Mouse (Mus musculus): Measurements from ENCODE around the gene Ptgr1.

GRCm38 (mm10) chr4:58944206-58944553 lies 42.7 kb downstream of the Ptgr1 start:
- no peak for TF ChIP-seq HCFC1 (IDR thresholded peaks at IDR 0.05; ENCODE audit: borderline replicate concordance, insufficient read depth, low read length)
- no peak for TF ChIP-seq MAFK (IDR thresholded peaks at IDR 0.05; ENCODE audit: insufficient read depth, low read depth, low read length)
- no peak for TF ChIP-seq ZNF384 (IDR thresholded peaks at IDR 0.05; ENCODE audit: low read depth, low read length)
